Mouse (Mus musculus): ENCODE data around the gene Astl. TPM values are rescaled to one million over a fixed set of nuclear protein-coding genes. Genes with fewer than 3 reads are reported as not detected.

Astl gene
- total RNA-seq, 2 experiments from 2014 or later: 0.07 TPM; not detected in 1

DNA sequence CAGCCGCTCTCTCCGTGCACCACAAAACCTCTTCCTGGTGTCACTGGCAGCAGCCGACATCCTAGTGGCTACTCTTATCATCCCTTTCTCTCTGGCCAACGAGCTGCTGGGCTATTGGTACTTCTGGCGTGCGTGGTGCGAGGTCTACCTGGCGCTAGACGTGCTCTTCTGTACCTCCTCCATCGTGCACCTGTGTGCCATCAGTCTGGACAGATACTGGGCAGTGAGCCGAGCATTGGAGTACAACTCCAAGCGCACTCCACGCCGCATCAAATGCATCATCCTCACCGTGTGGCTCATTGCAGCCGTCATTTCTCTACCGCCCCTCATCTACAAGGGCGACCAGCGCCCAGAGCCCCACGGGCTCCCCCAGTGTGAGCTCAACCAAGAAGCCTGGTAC is 25.3 kb downstream of the Astl start:
- no peak for ATAC-seq (ENCODE audit: poor library complexity, severe bottlenecking)

DNA sequence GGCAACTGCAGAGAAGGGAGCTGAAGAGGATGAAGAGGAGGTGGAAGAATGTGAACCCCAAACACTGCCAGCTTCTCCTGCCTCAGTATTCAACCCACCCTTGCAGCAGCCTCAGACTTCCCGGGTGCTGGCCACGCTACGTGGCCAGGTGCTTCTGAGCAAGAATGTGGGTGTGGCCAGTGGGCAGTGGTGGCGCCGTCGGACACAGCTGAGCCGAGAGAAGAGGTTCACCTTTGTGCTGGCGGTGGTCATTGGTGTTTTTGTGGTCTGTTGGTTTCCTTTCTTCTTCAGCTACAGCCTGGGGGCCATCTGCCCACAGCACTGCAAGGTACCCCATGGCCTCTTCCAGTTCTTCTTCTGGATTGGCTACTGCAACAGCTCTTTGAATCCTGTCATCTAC is 26.0 kb downstream of the Astl start:
- ATAC-seq (ENCODE audit: poor library complexity, severe bottlenecking): no peak

- no peak for ATAC-seq (ENCODE audit: poor library complexity, severe bottlenecking)
Observed at GRCm38 (mm10) chr2:127367126-127367820, 28.8 kb downstream of the Astl start.

DNA sequence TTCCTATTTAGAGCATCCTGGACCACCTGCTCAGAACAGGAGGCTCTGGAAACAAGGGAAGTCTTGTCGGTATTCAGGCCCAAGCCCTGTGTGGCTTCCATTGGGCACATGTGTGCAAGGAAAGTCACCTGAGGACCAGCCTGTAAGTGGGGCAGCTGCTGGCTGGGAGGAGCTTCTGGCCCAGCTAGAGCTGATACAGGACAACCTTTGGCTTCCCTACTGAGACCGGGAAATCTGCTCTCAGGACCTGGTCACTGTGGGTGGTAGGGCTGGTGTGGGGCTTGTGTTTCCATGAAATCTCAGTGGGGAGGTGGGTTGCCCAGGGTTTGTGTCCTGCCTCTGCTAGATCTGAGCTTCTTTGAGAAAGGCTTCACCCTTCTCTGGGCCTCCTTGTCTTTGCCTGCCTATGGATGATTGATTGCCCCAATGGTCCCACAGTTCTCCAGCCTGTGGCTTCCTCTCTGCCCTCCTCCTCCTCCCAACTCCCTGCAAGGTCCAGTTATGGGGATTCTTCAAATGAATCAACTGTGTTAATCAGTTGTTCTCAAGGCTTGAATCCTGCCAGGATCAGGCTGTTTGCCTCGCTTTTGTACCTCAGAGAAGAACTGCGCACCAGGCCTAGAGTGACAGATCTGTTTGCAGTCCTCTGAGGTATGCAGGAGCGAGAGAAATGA is 31.4 kb downstream of the Astl start:
- ATAC-seq (ENCODE audit: poor library complexity, severe bottlenecking): no peak

DNA sequence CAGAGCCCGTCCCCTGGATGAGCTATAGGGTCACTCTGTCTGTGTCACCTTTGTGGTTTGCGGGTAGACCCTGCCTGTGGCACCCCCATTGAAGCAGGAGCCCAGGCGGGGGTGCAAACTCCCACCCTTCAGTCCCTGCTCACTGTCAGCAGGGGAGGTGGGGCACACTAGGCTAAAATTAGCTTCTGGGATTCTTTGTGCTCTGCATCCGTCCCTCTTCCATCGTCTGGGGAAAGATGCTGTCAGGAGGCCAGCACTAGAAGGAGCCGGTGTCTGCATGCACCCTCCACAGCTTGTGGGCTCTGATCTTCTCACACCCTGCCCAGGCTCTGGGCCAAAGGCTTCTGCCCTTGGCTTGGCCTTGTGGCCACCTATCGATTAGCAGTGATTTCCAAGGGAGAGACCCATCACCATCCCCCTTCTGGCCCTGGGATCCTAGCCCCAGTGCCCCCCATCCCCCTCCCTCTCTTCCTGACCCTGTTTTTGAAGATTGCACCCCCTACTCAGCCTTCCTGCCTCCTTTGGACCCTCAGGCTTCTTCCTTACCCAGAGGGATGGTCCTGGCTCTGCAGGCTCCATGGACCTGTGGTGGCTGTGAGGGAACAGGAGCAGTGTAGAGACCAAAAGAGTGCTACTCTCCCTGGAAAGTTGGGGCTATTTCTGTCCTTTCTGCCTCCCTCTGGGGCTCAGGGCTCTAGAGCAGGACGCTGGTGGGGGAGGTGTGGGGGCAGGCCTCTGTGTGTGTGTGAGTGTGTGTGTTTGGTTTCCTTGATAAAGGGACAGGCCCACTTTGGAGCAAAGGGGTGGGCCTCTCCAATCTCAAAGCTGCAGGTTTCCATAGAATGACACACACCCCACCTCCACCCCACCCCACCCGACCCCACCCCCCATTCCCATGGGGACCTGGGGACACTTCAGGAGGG is 32.4 kb downstream of the Astl start:
- no peak for ATAC-seq (ENCODE audit: poor library complexity, severe bottlenecking)

GRCm38 (mm10) chr2:127371484-127371861 is 33.0 kb downstream of the Astl start:
- no peak for ATAC-seq (ENCODE audit: poor library complexity, severe bottlenecking)

GRCm38 (mm10) chr2:127372082-127372481 is 33.6 kb downstream of the Astl start:
- no peak for ATAC-seq (ENCODE audit: poor library complexity, severe bottlenecking)

DNA sequence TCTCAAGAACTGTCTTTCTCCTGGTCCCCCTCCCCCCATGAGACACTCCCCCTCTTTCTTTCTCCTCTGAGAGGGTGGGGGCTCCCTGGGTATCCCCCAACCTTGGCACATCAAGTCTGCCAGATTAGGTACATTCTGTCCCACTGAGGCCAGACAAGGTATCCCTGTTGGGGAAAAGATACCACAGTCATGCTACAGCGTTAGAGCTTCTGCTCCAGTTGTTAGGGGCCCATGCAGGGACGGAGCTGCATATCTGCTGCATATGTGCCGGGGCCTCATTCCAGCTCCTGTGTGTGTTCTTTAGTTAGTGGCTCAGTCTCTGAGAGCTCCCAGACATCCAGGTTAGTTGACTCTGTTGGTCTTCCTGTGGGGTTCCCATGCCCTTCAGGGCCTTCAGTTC is 35.7 kb downstream of the Astl start:
- no peak for ATAC-seq (ENCODE audit: poor library complexity, severe bottlenecking)

DNA sequence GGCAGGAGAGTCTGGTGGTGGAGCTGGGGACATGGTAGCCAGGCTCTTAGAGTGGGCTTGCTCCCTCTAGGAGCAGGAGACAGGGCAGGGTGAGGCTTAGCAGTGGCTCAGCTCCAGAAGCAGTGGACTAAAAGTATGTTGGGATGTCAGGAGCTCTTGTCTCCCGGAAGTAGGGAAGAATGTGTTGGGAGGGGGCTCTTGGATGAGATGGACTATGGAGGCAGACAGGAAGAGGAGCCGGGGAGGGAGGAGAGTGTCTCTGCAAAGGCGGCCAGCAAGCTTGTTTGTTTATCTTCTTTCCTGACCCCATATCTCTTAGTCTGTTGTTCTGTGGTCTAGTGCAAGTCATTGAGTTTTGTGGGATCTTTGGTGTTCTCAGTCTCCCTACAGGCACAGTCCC is 36.6 kb downstream of the Astl start:
- no peak for ATAC-seq (ENCODE audit: poor library complexity, severe bottlenecking)

DNA sequence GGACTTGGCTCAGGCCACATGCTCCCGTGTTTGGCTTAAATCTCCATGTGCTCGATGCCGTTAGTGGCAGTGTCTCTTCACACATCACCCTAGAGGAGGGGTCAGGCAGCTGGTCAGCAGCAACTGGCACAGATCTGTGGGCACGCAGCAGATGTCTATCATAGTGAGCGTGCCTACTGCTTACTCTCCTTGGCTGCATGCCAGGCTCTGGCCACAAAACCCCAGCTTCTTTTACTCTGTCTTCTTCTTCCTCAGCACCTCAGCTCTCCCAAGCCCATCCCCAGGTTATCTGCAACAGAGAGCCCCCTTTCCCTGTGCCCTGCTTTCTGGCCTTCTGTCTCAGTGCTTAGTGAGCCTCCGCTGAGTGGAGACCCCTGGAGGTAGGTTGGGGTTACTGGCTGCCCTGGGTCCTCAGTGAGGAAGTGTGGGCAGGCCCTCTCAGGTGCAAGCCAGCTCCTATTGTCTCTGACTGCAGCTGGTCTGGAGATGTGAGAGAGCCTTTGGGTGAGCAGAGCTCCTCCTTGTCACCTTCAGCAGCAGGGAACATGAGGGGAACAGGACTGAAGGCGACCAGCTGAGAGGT is 37.4 kb downstream of the Astl start:
- ATAC-seq (ENCODE audit: poor library complexity, severe bottlenecking): peak; percentile 62

GRCm38 (mm10) chr2:127376423-127377051 is 38.1 kb downstream of the Astl start:
- ATAC-seq (ENCODE audit: poor library complexity, severe bottlenecking): no peak

DNA sequence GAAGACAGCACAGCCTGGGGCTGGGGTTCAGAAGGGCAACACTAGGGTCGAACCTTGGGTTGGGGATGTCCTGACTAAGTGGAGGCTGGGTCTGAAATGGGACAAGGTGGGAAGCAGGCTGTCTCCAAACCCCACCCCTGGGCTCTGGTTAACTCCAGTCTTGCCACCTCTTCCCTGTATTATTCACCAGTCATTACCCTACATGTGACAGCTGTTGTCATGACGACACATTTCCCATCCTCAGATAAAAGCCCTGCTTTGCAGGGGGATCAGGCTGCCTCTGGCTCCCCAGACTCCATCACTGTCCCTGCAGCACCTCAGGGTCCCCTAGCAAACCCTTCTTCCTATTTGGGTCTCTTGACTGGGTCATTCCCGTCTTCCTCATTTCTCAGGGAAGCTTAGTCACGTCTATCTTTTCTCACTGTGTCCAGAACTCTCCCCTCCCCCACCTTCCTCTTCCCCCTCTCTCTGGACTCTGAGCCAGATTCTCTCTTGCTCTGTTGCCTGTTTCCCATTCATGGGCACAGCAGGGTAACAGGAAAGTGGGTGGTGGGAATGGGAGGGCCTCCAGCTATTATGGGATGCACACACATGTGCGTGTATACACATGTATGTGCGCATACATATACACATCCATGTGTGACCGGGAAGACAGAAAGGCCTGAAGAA is 39.6 kb downstream of the Astl start:
- no peak for ATAC-seq (ENCODE audit: poor library complexity, severe bottlenecking)

DNA sequence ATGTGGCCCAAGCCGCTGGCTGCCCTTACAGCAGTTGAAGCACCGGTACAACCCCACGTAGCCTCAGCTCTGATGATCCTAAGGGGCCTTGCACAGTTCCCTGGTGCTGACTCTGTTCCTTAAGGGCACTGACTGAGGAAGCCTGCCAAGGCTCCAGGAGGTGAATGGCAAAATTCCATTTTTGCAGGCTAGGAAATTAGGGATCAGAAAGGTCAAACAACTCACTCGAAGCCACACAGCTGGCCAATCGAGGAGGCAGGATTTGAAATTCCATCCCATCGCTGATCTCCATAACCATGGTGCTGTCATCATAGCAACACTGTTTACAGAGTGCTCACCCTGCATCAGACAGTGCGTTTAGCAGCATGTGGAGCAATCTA is 40.2 kb downstream of the Astl start:
- no peak for ATAC-seq (ENCODE audit: poor library complexity, severe bottlenecking)

GRCm38 (mm10) chr2:127379250-127379649 is 40.8 kb downstream of the Astl start:
- no peak for ATAC-seq (ENCODE audit: poor library complexity, severe bottlenecking)

DNA sequence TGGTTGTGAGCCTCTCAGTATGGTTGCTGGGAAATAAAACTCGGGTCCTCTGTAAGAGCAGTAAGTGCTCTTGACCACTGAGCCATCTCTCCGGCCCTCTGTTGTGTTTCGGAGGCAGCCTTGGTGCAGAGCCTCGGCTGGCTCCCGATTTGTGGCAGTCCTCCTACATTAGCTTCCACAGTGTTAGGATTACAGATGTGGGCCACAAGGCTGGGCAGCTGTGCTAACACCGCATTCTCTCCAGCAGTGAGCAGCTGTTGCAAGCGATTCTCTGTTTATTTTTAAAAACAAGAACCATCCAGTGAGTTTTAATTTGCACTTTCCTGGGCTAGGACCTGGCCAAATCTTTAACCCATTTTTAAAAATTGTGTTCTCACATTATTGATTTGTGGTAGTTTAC is 45.4 kb downstream of the Astl start:
- no peak for ATAC-seq (ENCODE audit: poor library complexity, severe bottlenecking)

- ATAC-seq (ENCODE audit: poor library complexity, severe bottlenecking): no peak
Observed at GRCm38 (mm10) chr2:127387521-127387920, 49.1 kb downstream of the Astl start.

- ATAC-seq (ENCODE audit: poor library complexity, severe bottlenecking): no peak
Observed at GRCm38 (mm10) chr2:127390352-127390751, 51.9 kb downstream of the Astl start.

GRCm38 (mm10) chr2:127390846-127391245 is 52.4 kb downstream of the Astl start:
- no peak for ATAC-seq (ENCODE audit: poor library complexity, severe bottlenecking)

- 0 out of 2 replicates have a peak, but pooled peaks have one; percentile 59 for ATAC-seq (ENCODE audit: poor library complexity, severe bottlenecking)
Observed at GRCm38 (mm10) chr2:127391323-127391722, 52.9 kb downstream of the Astl start.

DNA sequence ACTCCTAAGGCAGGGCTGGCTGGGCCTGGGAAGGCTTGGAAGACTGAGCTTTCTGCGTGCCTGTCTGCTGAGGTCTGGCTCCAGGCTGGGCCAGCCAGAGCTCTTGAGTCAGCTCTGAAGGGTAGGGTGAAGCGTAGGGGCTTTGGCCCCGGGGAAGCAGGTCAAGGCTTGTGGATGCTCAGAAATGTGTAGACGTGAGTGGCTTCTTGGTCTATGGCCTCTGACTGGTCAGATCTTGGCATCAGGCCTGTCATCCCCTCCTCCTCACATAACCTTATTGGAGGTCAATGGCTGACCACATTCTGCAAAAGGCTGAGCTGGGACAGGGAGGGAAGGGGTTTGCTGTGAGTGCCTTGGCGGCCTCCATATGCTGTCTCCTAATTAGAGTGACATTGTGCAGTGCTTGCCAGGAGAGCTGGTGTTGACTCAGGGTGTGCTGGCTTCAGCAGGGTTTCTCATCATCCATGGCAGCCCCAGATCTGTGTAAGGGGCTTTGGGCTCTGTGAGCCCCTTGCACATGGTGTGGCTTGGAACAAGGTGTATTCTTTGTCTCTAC is 56.2 kb downstream of the Astl start:
- no peak for ATAC-seq (ENCODE audit: poor library complexity, severe bottlenecking)
